Mouse (Mus musculus): Measurements from ENCODE around the gene Dnttip2.

DNA sequence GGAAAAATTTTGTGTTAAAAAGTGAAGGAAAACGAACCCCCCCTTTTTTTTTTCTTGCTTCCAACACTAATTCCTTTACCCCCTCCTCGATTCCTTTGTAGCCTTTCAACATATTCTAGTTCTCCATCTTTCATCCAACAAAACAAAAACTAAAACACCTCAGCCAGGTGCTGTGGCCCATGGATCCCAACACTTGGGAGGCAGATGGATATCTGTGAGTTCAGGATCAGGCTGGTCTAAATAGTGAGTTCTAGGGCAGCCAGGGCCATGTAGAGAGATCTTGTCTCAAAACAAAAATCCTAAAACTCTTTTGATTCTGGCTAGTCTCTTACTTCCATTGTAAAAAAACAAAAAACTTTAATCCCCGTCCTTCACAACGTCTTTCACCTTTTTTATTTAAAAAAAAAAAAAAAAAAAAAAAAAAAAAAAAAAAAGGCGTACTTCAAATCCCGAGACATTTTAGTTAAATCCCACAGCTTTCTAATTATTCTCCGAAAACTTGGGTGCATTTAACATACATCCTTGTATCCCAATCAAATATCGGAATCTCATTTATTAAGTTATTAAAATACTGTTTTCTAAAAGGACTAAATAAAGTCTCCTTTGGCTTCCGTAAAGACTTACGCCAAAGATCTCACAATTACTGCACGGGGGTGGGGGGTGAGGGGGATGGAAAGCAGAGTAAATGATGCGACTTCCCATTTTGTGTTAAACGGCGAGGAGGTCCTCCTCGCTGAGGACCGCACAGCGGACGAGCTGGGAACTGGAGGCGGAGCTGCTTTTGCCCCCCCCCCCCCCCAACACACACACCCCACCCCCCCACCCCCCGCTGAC lies 564 bp upstream of the Dnttip2 start:
- no peak for TF ChIP-seq POLR2A (IDR thresholded peaks at IDR 0.05; ENCODE audit: borderline replicate concordance, control insufficient read depth, low read depth, low read length)
- no peak for TF ChIP-seq CTCF (IDR thresholded peaks at IDR 0.05; ENCODE audit: control insufficient read depth, insufficient read depth, low read length)
